7 mouse cellular contexts compared by ENCODE assay signal in the genomic region with DNA sequence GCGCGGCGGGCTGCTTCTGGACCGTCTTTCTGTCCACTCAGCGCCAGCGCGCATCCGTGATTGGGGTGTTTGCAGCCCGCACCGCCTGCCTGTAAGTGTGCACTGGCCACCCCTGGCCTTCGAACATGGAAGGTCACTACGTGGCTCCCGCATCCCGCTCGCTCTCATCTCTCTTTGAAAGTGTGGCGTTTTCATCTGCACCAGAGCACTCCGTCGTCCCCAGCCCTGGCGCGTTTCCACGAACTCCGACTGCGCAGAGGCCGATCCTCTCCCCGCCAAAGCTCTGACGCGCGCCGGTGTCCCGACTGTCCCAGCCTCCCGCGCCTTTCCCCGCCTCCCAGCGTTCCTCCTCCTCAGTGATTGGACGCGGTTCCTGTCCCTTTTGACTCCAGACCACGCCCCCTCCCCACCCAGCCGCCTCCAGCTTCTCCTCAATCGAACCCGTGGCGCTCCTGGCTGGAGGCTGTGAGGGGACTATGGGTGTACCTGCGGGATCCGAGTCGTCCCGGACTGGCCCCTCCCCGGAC. TPM values are rescaled to one million over a fixed set of nuclear protein-coding genes. Genes with fewer than 3 reads are reported as not detected.
DNase-seq lines count a peak whose midpoint lies in the region; ATAC-seq and TF ChIP-seq lines count a peak whose summit lies in the region.

Gls2 (plus strand) TSS at position 434 of the 527 bp plus-strand sequence.

- no peaks in the 10 kb centered on the region for H3K36me3 ChIP-seq in intestine, postnatal 0 days (ENCODE audit: control insufficient read depth, insufficient read depth)
- H3K36me3 ChIP-seq in midbrain, embryonic 12.5 days = no peaks in the 10 kb centered on the region
- H3K36me3 ChIP-seq in small intestine, adult 2 months (ENCODE audit: control insufficient read depth, insufficient read depth, low read length) = no peaks in the 10 kb centered on the region

- peak; percentile 95 for ATAC-seq in intestine, postnatal 0 days
- peak; percentile 98 for ATAC-seq in midbrain, embryonic 12.5 days (ENCODE audit: low FRiP score, low read depth)

- no peak within 1 kb of the TSS for H3K27ac ChIP-seq in intestine, postnatal 0 days (ENCODE audit: low read depth, low read length)
- peak within 1 kb of the TSS; percentile 47 for H3K27ac ChIP-seq in midbrain, embryonic 12.5 days (replicated peaks)
- H3K27ac ChIP-seq in small intestine, adult 2 months (ENCODE audit: insufficient read depth, low read depth, low read length) = 0 out of 2 replicates have a peak within 1 kb of the TSS, but pooled peaks have one; percentile 18

- WGBS in intestine, postnatal 0 days = under 1% methylated on average over 46 of the region's 46 CpGs
- 1% methylated on average over 46 of the region's 46 CpGs for WGBS in midbrain, embryonic 12.5 days
- WGBS in small intestine, adult 2 months = under 1% methylated on average over 46 of the region's 46 CpGs

- H3K9me3 ChIP-seq in intestine, postnatal 0 days (ENCODE audit: control insufficient read depth) = no peaks in the 10 kb centered on the region
- no peaks in the 10 kb centered on the region for H3K9me3 ChIP-seq in midbrain, embryonic 12.5 days

- H3K4me1 ChIP-seq in intestine, postnatal 0 days (replicated peaks; ENCODE audit: control insufficient read depth, insufficient read depth, low read length) = 0 out of 2 replicates have a peak, but pooled peaks cover 4% of the 10 kb centered on the region
- H3K4me1 ChIP-seq in midbrain, embryonic 12.5 days = peaks cover 17% of the 10 kb centered on the region
- 0 out of 2 replicates have a peak, but pooled peaks cover 6% of the 10 kb centered on the region for H3K4me1 ChIP-seq in small intestine, adult 2 months (ENCODE audit: control insufficient read depth, insufficient read depth, insufficient read length, low read length)

- no peak for TF ChIP-seq CTCF in intestine, postnatal 0 days (IDR thresholded peaks at IDR 0.05; ENCODE audit: low read depth)
- no peak for TF ChIP-seq CTCF in small intestine, adult 2 months (IDR thresholded peaks at IDR 0.05; ENCODE audit: extremely low read depth, insufficient read length, insufficient replicate concordance, low read depth, low read length)

- peaks cover 10% of the 10 kb centered on the region for H3K27me3 ChIP-seq in intestine, postnatal 0 days (replicated peaks; ENCODE audit: control insufficient read depth, insufficient read depth, low read length)
- H3K27me3 ChIP-seq in midbrain, embryonic 12.5 days = peaks cover 38% of the 10 kb centered on the region
- 0 out of 2 replicates have a peak, but pooled peaks cover 7% of the 10 kb centered on the region for H3K27me3 ChIP-seq in small intestine, adult 2 months (ENCODE audit: control insufficient read depth, insufficient read depth, low read length)

- intact Hi-C loops in left cerebral cortex, postnatal 4 days (cut with DNase I) = no loop called here

- DNase-seq in adrenal gland, adult 8-10 months = peak; percentile 97
- DNase-seq in embryo, embryonic 9.5 days (ENCODE audit: extremely low spot score) = peak; percentile 99
- DNase-seq in gonadal fat pad, adult 2 months (ENCODE audit: low read depth) = peak; percentile 54
- DNase-seq in left cerebral cortex, postnatal 4 days = peak; percentile 99

- peak within 1 kb of the TSS; percentile 46 for H3K9ac ChIP-seq in intestine, postnatal 0 days (ENCODE audit: low read depth, low read length)
- peak within 1 kb of the TSS; percentile 79 for H3K9ac ChIP-seq in midbrain, embryonic 12.5 days (replicated peaks)

- peak within 1 kb of the TSS; percentile 100 for H3K4me2 ChIP-seq in intestine, postnatal 0 days (replicated peaks; ENCODE audit: low read depth)
- peak within 1 kb of the TSS; percentile 97 for H3K4me2 ChIP-seq in midbrain, embryonic 12.5 days (replicated peaks)

- H3K4me3 ChIP-seq in intestine, postnatal 0 days (ENCODE audit: low read depth, low read length) = peak within 1 kb of the TSS; percentile 66
- H3K4me3 ChIP-seq in midbrain, embryonic 12.5 days = peak within 1 kb of the TSS; percentile 71
- H3K4me3 ChIP-seq in small intestine, adult 2 months (ENCODE audit: low read depth, low read length) = peak within 1 kb of the TSS; percentile 68

- TF ChIP-seq POLR2A in small intestine, adult 2 months (IDR thresholded peaks at IDR 0.05; ENCODE audit: low read depth, low read length) = peak; percentile 26; the same call in 1 of the 2 replicates

RNA-seq across cellular contexts. Expression of gene Gls2, which starts in this region (rescaled TPM):
- total RNA-seq in adrenal gland, adult 8-10 months (2022) = 1 to 10 TPM; 2.5 to 4.2 (median 3.5) TPM
- polyA plus RNA-seq in gonadal fat pad, adult 2 months (2012; rRNA removed) = 2.7 and 2.8 TPM in 2 replicates
- polyA plus RNA-seq in intestine, postnatal 0 days (2015; fragmentation: Nextera tagmentation; extraction: Ambion mirVana) = 0.37 and 0.42 TPM in 2 replicates
- 1 to 10 TPM; 5.9 to 7.9 TPM for total RNA-seq in left cerebral cortex, postnatal 4 days (2021)
- 0.71 and 0.91 TPM in 2 replicates for polyA plus RNA-seq in midbrain, embryonic 12.5 days (2016; fragmentation: Nextera tagmentation; extraction: Ambion mirVana)
- polyA plus RNA-seq in small intestine, adult 2 months (2012; rRNA removed) = 7.5 and 28.7 TPM in 2 replicates

Comparison
In these comparisons a context has a peak if more than half of its experiments do, and no peak if none do; other contexts are left out.
1. Peak in ATAC-seq, H3K4me3 ChIP-seq, H3K9ac ChIP-seq and H3K4me2 ChIP-seq in intestine, postnatal 0 days; RNA of the gene not detected or under 1 TPM.
2. Peak in ATAC-seq, H3K4me3 ChIP-seq, H3K27ac ChIP-seq, H3K9ac ChIP-seq and H3K4me2 ChIP-seq in midbrain, embryonic 12.5 days; RNA of the gene not detected or under 1 TPM.